Mouse (Mus musculus) ES-Bruce4 (cell line): ENCODE measurements around the gene Fxn.

Experiments used
- CTCF ChIP-seq: IDR thresholded peaks from one replicate; pipeline ENCODE4 v1.8.1; 2011; ENCODE audit warnings: low read depth, low read length
- EP300 ChIP-seq: IDR thresholded peaks from 2 replicates; pipeline ENCODE4 v1.6.1; 2011; ENCODE audit warnings: low read depth, low read length; ENCODE audit not compliant: insufficient read depth
- POLR2A ChIP-seq: IDR thresholded peaks from one replicate; pipeline ENCODE4 v1.8.1; 2011; ENCODE audit warnings: low read length; ENCODE audit not compliant: insufficient read depth

GRCm38 (mm10) chr19:24314676-24315075, 34.3 kb upstream of the Fxn start:
- TF ChIP-seq CTCF (no peak), POLR2A (no peak), EP300 (no peak)
